Mouse (Mus musculus): ENCODE data around the gene Car10. TPM values are rescaled to one million over a fixed set of nuclear protein-coding genes. Genes with fewer than 3 reads are reported as not detected.

Car10 gene
- polyA plus RNA-seq, 1 experiment = not detected

- 46% methylated on average over 5 of the region's 5 CpGs for WGBS
- DNase-seq (ENCODE audit: low read depth, low spot score) = no peak
Observed at GRCm38 (mm10) chr11:93548904-93549303, 451.1 kb downstream of the Car10 start.

DNA sequence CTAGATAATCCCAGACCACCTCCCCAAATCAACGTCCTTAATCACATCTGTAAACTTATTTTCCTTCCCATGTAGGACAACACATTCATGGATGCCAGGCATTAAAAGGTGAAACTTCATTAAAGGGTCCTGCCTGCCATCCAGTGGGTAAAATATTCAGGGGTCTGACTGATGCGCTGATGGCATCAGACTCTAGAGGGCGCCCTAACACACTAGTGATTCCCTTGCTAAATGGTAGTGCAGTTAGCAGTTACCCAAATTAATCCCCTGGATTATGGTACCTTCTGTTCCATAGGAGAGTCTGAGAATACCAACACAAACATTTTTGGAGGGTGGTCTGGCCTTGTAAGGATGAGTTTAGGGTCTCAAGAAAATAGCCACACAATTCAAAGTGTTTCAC, 453.1 kb downstream of the Car10 start:
- 9% methylated on average over 3 of the region's 3 CpGs for WGBS
- no peak for DNase-seq (ENCODE audit: low read depth, low spot score)

DNA sequence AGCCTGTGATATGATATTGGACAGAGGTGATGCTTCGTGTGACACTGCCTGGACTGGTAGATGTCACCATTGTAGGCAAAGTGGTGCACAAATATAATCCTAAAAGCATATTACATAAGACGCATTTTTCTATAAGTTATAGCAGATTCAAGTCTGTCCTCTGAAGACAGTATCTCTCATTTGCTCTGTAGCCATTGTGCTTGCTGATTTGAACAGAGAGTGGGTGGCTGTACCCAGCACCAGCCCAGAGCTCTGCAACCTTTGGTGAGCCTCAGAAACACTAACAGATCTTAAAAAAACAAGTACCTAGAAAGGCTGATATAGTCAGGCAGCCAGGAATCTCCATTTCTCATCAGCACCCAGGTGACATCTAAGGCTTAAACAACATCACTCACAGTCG, 461.3 kb downstream of the Car10 start:
- 76% methylated on average over 3 of the region's 3 CpGs for WGBS
- DNase-seq (ENCODE audit: low read depth, low spot score) = no peak

- no peak for DNase-seq (ENCODE audit: low read depth, low spot score)
- 77% methylated on average over 7 of the region's 7 CpGs for WGBS
Observed at GRCm38 (mm10) chr11:93560570-93560969, 462.7 kb downstream of the Car10 start.

- DNase-seq (ENCODE audit: low read depth, low spot score) = no peak
Observed at GRCm38 (mm10) chr11:93562330-93562865, 464.6 kb downstream of the Car10 start.

DNA sequence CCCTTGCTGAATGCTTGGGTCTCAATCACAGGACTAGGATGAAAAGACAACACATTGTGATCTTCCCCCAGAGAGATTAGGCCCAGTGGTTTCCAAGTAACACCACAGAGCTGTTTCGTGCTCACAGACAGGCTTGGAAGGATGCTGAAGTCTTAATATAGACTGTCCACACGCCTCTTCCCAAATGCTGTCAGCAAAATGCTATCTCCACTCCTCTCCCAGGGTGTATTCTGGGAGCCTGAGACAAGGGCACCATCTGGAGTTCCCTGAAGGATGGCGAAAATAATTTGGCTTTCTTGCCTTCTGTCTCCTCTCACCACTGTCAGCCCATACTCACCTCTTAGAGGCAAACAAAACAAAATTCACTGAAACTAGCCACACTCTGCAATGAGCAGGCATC, 467.9 kb downstream of the Car10 start:
- WGBS = 74% methylated on average over 3 of the region's 3 CpGs
- no peak for DNase-seq (ENCODE audit: low read depth, low spot score)

DNA sequence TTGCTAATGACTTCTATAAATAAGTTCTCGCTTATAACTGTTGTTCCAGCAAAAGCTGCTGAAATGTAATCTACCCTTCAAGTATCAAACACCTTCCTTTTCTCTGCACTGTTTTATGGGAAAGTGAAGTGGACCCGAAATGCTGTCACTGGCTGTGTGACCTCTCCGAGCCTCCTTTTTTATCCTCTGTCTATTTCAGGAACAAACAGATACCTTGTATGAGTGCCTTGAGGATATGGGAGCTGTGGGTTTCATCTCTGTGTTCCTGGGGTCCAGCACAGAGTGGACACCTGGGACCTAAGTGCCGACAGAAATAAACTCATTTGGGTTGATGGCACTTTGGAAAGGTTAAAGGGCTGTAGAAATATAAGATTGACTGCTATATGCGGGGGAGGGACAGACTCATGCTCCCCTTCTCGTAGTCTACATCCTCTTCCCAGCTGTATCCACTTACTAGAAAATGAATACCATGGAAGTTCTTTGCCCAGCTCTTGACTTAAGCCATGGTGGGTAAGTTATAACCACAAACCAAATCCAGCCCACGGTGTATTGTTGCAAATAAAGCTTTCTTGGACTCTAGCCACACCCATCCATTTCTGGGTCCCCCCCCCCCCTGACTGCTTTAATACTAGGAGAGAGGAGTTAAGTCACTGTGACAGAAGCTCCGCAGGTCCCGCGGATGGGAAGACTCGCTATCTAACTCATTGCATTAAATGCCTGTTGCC, 474.3 kb downstream of the Car10 start:
- no peak for DNase-seq (ENCODE audit: low read depth, low spot score)
- WGBS = 80% methylated on average over 11 of the region's 11 CpGs

DNA sequence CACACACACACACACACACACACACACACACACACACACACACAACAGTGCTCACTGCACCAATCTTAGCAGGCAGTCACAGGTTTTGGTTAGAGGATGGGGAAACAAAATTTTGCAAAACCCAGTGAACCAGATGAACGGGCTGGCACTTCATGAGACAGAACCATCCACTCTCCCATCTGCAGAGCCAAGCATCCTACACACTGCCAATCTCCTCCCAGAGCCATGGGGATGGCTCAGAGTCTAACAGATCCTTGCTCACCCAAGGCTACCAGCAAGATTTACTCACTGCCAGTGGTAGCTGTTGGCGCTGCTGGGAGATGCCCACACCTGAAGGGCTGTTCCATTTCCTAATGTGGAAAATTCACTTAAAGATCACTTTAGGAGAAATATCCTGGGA, 479.6 kb downstream of the Car10 start:
- no peak for DNase-seq (ENCODE audit: low read depth, low spot score)
- 82% methylated on average over 2 of the region's 2 CpGs for WGBS

DNA sequence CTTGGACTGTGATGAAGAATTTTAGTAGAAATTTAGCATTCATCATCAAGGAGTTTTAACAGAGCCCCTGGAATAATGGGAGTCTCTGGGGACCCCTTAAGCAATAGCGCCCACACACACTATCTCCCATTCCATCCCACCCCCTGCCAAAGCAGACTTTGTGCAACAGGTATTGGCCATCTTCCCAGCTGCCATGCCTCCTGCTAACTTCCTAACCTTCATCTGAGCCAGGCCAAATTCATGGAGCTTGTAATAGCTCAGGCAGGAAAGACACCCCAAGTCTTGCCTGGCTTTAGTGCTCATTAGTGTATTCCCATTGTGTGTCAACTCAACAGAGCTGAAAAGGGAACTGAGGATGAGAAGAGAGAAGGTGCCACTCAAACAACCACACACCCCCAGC, 481.8 kb downstream of the Car10 start:
- no peak for DNase-seq (ENCODE audit: low read depth, low spot score)
- 92% methylated on average over 1 of the region's 1 CpGs for WGBS

DNA sequence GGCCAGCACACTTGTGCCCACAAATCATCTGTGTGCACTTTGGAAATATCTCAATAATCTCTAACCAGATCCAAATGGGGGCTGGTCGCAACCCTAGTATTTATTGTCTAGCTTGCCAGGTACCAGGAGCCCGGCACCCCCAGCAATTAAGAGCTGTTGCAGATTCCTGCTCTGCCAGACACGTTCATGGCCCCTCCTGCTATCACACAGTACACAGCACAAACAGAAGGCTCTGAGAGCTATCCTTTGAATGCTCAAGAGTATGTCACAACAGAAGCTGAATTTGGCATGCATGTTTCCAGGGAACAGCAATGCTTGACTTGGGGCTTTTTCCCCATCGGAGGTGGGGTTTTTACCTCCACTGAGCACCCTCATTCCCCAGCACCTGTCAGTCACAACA, 483.5 kb downstream of the Car10 start:
- WGBS = 21% methylated on average over 4 of the region's 4 CpGs
- DNase-seq (ENCODE audit: low read depth, low spot score) = no peak

GRCm38 (mm10) chr11:93587788-93588187, 490.0 kb downstream of the Car10 start:
- no peak for DNase-seq (ENCODE audit: low read depth, low spot score)
- 76% methylated on average over 4 of the region's 4 CpGs for WGBS

DNA sequence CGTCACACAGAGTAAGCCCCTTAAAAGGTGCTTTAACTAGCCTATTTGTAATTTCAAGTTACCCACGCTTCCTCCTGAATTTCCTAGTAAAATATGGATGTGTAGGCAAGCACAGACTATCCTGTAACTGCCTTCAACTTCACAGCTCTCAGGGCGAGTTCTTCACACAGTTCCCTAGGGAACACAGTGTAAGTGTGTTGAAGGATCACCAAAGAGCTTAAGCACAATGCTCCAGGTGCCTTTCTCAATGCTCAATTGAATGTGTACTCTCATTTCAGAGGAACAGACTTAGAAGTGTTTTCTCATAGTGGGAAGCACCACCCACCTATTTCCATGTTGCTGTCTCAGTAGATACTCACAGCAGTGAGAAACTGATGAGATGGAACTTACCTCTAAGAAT, 492.8 kb downstream of the Car10 start:
- WGBS = 63% methylated on average over 3 of the region's 3 CpGs
- DNase-seq (ENCODE audit: low read depth, low spot score) = no peak

DNA sequence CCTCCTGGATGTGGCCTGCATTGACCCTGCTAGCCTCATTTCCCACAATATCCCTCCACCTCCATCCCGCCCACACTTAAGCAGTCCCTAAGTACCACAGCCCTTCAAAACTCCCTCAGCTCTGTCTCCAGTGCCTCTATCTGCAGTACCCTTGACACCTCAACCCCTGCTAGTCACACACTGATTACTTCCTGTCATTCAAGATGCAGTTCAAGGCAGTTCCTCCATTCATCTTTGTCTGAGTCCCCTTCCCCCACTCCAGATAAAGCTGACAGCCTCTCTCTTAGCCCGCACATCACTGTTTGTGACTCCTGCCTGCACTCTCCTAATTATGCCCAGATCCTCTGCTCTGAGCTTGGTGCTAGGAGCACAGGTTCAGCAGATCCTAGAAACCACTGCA, 496.2 kb downstream of the Car10 start:
- DNase-seq (ENCODE audit: low read depth, low spot score) = no peak
- 35% methylated on average over 2 of the region's 2 CpGs for WGBS

DNA sequence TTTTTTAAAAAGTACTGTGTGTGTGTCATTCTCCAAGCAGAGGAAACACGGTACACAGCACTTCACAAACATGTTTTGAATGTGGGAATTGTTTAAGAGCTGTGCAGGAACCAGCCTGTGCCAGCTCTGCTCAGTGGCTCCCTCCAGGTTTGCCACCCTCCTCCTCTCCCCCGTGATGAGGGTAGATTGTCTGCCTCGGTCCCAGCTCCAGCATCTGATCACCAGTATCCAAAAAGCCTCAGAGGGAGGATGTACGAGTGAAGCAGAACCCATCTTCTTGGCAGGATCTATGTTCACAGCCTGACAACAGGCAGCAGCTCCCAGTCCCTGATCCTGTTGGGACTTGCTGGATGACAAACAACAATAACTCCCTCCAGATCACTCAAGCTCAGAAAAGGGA, 500.3 kb downstream of the Car10 start:
- WGBS = 57% methylated on average over 4 of the region's 4 CpGs
- no peak for DNase-seq (ENCODE audit: low read depth, low spot score)

GRCm38 (mm10) chr11:93599755-93600154, 501.9 kb downstream of the Car10 start:
- WGBS = 87% methylated on average over 3 of the region's 3 CpGs
- no peak for DNase-seq (ENCODE audit: low read depth, low spot score)

- WGBS = 77% methylated on average over 1 of the region's 1 CpGs
- DNase-seq (ENCODE audit: low read depth, low spot score) = no peak
Observed at GRCm38 (mm10) chr11:93603575-93603974, 505.7 kb downstream of the Car10 start.

DNA sequence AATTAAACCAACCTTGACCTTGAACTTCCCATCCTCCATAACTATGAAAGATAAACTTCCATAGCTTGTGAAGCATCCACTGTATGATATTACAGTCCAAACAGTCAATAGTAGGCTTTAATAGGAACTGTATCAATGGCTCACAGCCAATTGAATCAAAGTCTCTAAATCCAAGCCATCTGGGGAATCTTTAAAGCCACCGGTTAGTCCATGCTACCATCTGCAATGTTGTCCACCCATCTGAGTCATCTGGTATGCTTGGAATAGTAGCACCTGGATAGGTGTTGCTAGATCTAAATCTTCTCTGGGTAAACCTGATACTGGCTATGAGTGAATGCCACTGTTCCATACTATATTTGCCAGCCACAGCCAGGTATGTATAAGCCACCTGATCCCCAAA, 509.3 kb downstream of the Car10 start:
- no peak for DNase-seq (ENCODE audit: low read depth, low spot score)
- WGBS = 86% methylated on average over 1 of the region's 1 CpGs

DNA sequence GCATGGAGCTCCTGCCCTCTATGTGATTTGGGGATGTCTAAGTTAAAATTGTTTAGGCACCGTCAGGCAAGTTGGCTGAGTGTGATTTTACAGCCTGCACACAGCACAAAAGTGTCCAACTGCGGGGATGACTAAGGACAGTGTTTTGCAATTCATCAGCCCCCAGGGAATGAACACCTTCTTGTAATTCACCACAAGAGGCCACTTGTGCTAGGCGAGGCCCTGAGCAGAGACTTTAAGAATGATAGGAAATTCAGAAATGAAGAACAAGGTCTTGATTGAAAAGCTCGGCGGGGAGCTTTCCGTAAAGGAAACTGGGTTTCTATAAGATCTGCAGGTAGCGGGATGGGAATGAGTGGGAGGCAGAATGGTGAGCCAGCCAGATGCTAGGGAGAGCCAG, 510.9 kb downstream of the Car10 start:
- WGBS = 70% methylated on average over 7 of the region's 7 CpGs
- DNase-seq (ENCODE audit: low read depth, low spot score) = no peak

DNA sequence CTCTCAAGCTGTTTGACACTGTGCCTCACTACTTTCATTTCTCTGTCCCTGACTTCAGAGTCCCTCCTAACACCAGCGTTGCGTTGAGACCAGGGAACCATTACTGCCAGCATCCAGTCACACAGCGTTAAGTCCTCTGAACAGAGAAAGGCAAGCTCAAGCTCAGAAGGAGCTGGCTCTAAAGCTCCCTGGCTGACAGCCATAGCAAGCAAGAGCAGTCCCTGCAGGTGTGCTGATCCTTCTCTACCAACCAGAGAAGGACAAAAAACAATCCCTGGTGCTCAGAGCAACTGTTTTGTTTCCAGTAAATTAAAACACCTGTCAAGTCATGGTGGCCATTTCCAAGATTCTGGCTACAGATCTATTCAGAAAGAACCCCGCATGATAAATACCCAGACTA, 514.2 kb downstream of the Car10 start:
- no peak for DNase-seq (ENCODE audit: low read depth, low spot score)
- 78% methylated on average over 4 of the region's 4 CpGs for WGBS

GRCm38 (mm10) chr11:93614851-93615250, 517.0 kb downstream of the Car10 start:
- DNase-seq (ENCODE audit: low read depth, low spot score) = no peak

DNA sequence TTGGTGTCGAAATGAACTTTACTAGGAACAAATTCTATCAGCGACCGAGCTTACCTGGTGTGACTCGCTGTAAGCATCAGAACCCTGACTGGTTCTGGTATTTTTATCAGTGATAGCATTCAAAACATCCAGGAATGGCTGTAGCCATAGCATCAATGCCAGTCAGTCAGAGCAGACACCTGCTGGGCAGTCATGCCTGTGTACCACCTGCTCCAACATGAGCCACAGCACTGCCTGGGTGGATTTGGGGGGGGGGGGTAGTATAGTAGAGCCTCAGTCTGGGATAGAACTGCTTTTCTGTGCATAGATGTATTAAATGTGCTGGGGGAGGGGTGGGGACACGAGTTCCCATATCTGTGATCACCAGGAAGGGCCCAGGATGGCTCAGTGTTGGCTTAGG, 525.8 kb downstream of the Car10 start:
- WGBS = 75% methylated on average over 5 of the region's 5 CpGs
- no peak for DNase-seq (ENCODE audit: low read depth, low spot score)

- no peak for DNase-seq (ENCODE audit: low read depth, low spot score)
- WGBS = 65% methylated on average over 3 of the region's 3 CpGs
Observed at GRCm38 (mm10) chr11:93639410-93639809, 541.6 kb downstream of the Car10 start.

Measured in large intestine, adult 2 months (tissue).